Mouse (Mus musculus): ENCODE data around the gene Prkaca.

Prkaca gene

DNA sequence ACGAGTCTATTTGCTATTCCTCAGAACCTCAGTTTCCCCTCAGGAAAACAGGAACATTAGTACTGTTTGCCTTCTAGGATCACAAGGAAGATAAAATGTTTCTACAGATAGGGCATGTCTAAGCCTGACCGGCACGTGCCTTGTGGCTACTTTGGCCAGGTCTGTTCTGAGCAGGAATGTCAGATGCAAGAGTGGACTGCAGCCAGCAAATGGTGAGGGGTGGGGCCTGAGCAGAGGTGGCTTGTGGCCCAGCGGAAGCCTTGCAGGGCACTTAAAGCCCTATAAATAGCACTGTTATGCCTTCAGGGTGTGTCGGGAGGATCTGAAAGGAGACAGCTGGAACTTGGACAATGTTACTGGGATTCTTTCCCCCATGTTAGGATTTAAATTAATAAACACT lies 50.3 kb downstream of the Prkaca start:
- no peak for TF ChIP-seq CTCF (conservative IDR thresholded peaks at IDR 0.05; ENCODE audit: low read length)
- TF ChIP-seq POU5F1 (IDR thresholded peaks at IDR 0.05; ENCODE audit: borderline replicate concordance, low read length): no peak
- TF ChIP-seq NANOG (IDR thresholded peaks at IDR 0.05; ENCODE audit: borderline replicate concordance, low read length): no peak
- H3K36me3 ChIP-seq (ENCODE audit: insufficient read depth, low read length): peaks cover 4% of the 10 kb centered on the region

DNA sequence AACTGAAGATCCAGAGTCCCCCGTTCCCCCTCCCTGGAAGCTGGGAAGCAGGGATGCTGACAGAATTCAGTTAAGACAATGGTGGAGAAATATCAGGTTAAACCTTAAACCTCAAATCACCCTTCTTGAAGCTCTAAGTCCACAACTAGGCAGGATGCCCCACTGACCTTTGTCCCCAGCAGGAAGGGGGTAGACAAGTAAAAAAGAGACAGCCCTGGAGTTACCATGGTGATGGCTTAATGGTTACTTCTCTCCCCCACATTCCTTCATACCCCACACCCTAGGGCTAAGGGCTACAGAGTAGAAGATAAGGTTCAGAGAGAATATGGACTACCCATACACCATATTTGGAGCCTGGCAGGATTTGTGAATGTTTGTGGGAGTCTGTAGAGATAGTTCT lies 50.8 kb downstream of the Prkaca start:
- Histone ChIP-seq H3K4me3 (replicated peaks; ENCODE audit: low read length) (no peak overlapping the region), H3K36me3 (ENCODE audit: insufficient read depth, low read length) (peaks cover 9% of the 10 kb centered on the region), H3K4me1 (replicated peaks; ENCODE audit: low read depth, low read length) (peaks cover 89% of the 10 kb centered on the region), H3K27me3 (ENCODE audit: insufficient read depth, low read length) (peaks cover 8% of the 10 kb centered on the region; the same call in 1 of the 2 replicates), H3K9me3 (ENCODE audit: low read length) (no peaks in the 10 kb centered on the region)
- TF ChIP-seq CTCF (conservative IDR thresholded peaks at IDR 0.05; ENCODE audit: low read length) (no peak), NANOG (IDR thresholded peaks at IDR 0.05; ENCODE audit: borderline replicate concordance, low read length) (no peak), POU5F1 (IDR thresholded peaks at IDR 0.05; ENCODE audit: borderline replicate concordance, low read length) (no peak)

More for the DNA sequence above, 50.3 kb downstream of the Prkaca start:
- H3K4me1 ChIP-seq (replicated peaks; ENCODE audit: low read depth, low read length): peaks cover 83% of the 10 kb centered on the region
- no peaks in the 10 kb centered on the region for H3K9me3 ChIP-seq (ENCODE audit: low read length)
- H3K4me3 ChIP-seq (replicated peaks; ENCODE audit: low read length): no peak overlapping the region
- peaks cover 13% of the 10 kb centered on the region for H3K27me3 ChIP-seq (ENCODE audit: insufficient read depth, low read length)

DNA sequence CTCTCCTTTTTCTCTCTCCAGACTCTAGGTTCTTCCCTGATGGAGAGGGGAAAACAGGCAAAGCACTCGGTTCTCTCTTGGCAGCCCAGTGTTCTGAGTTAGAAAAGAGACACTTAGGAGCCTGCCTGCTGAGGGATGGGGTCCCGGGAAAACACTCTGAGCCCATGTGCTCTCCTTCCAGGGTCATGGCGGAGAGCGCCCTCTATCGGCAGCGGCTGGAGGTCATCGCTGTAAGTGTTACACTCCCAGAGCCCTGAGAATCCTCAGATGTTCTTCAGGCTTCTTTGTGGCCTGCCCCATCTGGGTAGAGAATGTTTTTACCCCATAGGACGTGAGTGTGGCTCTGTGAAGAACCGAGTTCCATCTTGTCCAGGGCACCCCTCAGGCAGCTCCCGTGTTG lies 51.4 kb downstream of the Prkaca start:
- no peaks in the 10 kb centered on the region for H3K9me3 ChIP-seq (ENCODE audit: low read length)
- TF ChIP-seq POU5F1 (IDR thresholded peaks at IDR 0.05; ENCODE audit: borderline replicate concordance, low read length) (no peak), CTCF (conservative IDR thresholded peaks at IDR 0.05; ENCODE audit: low read length) (peak; percentile 92), NANOG (IDR thresholded peaks at IDR 0.05; ENCODE audit: borderline replicate concordance, low read length) (no peak)
- H3K27me3 ChIP-seq (ENCODE audit: insufficient read depth, low read length): peaks cover 8% of the 10 kb centered on the region; the same call in 1 of the 2 replicates
- H3K36me3 ChIP-seq (ENCODE audit: insufficient read depth, low read length): peaks cover 13% of the 10 kb centered on the region
- H3K4me3 ChIP-seq (replicated peaks; ENCODE audit: low read length): no peak overlapping the region
- H3K4me1 ChIP-seq (replicated peaks; ENCODE audit: low read depth, low read length): peaks cover 94% of the 10 kb centered on the region

DNA sequence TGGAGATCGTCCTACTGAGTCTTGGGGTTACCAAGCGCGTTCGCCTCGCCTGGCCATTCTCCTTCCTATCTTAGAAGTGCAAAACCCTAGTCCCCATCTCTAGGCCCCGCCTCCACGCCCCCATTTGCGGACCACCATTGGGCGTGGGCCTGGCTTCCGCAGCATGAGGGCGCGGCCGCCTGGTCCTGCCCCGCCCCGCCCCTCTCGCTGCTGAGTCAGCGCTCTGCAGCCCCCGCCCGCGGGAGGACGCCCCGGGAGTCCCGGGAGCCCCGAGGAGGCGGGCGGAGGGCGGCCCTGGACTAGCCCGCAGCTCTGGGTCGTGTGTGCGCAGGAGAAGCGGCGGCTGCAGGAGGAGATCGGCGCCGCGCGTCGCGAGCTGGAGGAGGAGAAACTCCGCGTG lies 53.1 kb downstream of the Prkaca start:
- H3K36me3 ChIP-seq (ENCODE audit: insufficient read depth, low read length): peaks cover 28% of the 10 kb centered on the region
- no peaks in the 10 kb centered on the region for H3K9me3 ChIP-seq (ENCODE audit: low read length)
- H3K27me3 ChIP-seq (ENCODE audit: insufficient read depth, low read length): peaks cover under 1% of the 10 kb centered on the region; the same call in 1 of the 2 replicates
- TF ChIP-seq CTCF (conservative IDR thresholded peaks at IDR 0.05; ENCODE audit: low read length) (no peak), NANOG (IDR thresholded peaks at IDR 0.05; ENCODE audit: borderline replicate concordance, low read length) (no peak), POU5F1 (IDR thresholded peaks at IDR 0.05; ENCODE audit: borderline replicate concordance, low read length) (no peak)
- H3K4me3 ChIP-seq (replicated peaks; ENCODE audit: low read length): peak overlapping the region; percentile 83
- peaks cover 91% of the 10 kb centered on the region for H3K4me1 ChIP-seq (replicated peaks; ENCODE audit: low read depth, low read length)

DNA sequence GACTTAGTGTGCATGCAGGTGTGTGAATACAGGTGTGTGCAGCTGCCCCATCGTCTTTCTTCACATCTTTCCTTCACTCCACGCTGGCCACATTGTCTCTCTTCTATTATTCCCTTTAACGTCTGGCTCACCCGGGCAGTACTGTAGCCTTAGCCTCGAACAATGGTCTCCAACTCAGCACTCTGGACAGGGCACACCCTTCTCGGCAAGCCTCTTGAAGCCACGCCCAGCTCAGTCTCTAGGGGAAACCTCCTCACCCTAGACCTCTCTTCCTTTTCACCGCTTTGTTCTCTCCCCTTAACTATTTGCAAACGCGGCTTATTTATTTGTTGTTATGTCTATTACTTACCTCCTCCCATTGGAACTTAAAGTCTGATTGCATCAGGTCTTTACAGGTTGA lies 54.7 kb downstream of the Prkaca start:
- no peaks in the 10 kb centered on the region; the same call in 1 of the 2 replicates for H3K27me3 ChIP-seq (ENCODE audit: insufficient read depth, low read length)
- H3K4me1 ChIP-seq (replicated peaks; ENCODE audit: low read depth, low read length): peaks cover 81% of the 10 kb centered on the region
- no peaks in the 10 kb centered on the region for H3K9me3 ChIP-seq (ENCODE audit: low read length)
- H3K36me3 ChIP-seq (ENCODE audit: insufficient read depth, low read length): peaks cover 41% of the 10 kb centered on the region
- TF ChIP-seq CTCF (conservative IDR thresholded peaks at IDR 0.05; ENCODE audit: low read length): no peak
- TF ChIP-seq NANOG (IDR thresholded peaks at IDR 0.05; ENCODE audit: borderline replicate concordance, low read length): no peak
- no peak overlapping the region for H3K4me3 ChIP-seq (replicated peaks; ENCODE audit: low read length)

DNA sequence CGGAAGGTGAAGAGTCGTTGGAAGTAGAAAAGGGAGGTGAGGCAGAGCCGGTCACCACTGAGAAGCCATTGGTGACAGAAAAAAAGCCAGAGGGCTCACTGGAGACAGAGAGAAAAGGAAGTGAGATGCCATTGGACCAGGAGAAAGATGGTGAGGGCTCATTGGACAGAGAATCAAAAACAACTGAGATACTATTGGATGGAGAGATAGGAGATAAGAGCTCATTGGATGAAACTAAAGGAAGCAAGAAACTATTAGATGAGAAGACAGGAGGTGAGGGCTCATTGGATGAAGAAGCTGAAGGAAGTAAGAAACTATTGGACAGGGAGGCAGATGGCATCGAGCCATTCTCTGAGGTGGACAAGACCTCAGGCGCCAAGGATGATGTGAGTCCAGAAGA lies 56.5 kb downstream of the Prkaca start:
- TF ChIP-seq POU5F1 (IDR thresholded peaks at IDR 0.05; ENCODE audit: borderline replicate concordance, low read length): no peak
- TF ChIP-seq CTCF (conservative IDR thresholded peaks at IDR 0.05; ENCODE audit: low read length): no peak
- TF ChIP-seq NANOG (IDR thresholded peaks at IDR 0.05; ENCODE audit: borderline replicate concordance, low read length): no peak
- no peaks in the 10 kb centered on the region for H3K9me3 ChIP-seq (ENCODE audit: low read length)

DNA sequence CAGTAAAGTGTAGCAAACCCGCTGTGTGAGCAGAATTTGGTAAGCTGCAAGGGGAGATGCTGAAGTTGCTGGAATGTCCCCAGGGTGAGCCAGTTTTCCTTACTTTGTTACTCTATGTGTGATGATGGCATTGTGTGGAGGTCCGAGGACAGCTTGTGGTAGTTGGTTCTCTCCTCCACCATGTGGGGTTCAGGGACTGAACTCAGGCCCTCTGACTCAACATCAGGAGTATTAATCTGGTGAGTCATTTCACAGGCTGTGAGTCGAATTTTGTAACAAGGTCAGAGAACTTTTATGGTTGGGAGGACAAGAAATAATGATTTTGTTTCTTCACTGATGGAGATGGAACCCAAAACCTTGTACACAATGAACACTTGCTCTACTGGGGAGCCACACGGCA lies 60.0 kb downstream of the Prkaca start:
- TF ChIP-seq POU5F1 (IDR thresholded peaks at IDR 0.05; ENCODE audit: borderline replicate concordance, low read length): no peak
- no peak for TF ChIP-seq CTCF (conservative IDR thresholded peaks at IDR 0.05; ENCODE audit: low read length)
- TF ChIP-seq NANOG (IDR thresholded peaks at IDR 0.05; ENCODE audit: borderline replicate concordance, low read length): no peak
- H3K9me3 ChIP-seq (ENCODE audit: low read length): no peaks in the 10 kb centered on the region
- no peak overlapping the region for H3K4me3 ChIP-seq (replicated peaks; ENCODE audit: low read length)
- peaks cover 9% of the 10 kb centered on the region; the same call in 1 of the 2 replicates for H3K27me3 ChIP-seq (ENCODE audit: insufficient read depth, low read length)
- H3K4me1 ChIP-seq (replicated peaks; ENCODE audit: low read depth, low read length): peaks cover 36% of the 10 kb centered on the region
- H3K36me3 ChIP-seq (ENCODE audit: insufficient read depth, low read length): peaks cover 44% of the 10 kb centered on the region

More for the DNA sequence above, 56.5 kb downstream of the Prkaca start:
- H3K36me3 ChIP-seq (ENCODE audit: insufficient read depth, low read length): peaks cover 45% of the 10 kb centered on the region
- peaks cover 67% of the 10 kb centered on the region for H3K4me1 ChIP-seq (replicated peaks; ENCODE audit: low read depth, low read length)
- H3K4me3 ChIP-seq (replicated peaks; ENCODE audit: low read length): peak overlapping the region; percentile 35; the same call in 1 of the 2 replicates
- H3K27me3 ChIP-seq (ENCODE audit: insufficient read depth, low read length): no peaks in the 10 kb centered on the region; the same call in 1 of the 2 replicates

DNA sequence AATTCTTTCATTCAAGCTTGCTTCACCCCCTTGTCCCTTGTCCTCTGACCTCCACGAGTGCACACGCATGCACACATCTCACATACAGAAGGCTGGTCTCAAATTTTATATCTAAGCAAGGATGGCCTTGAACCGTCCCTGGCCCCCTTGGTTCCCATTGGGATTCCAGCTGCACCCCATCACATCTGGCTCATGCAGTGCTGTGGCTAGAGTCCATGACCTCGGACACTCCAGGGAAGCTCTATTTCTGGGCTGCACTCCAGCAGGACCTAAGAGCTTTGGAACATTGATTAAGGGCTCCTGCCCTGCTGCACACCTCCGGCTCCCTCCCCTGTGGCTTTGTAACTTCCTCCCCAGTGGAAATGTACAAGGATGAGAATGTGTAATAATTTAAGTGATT lies 65.2 kb downstream of the Prkaca start:
- peaks cover 43% of the 10 kb centered on the region for H3K27me3 ChIP-seq (ENCODE audit: insufficient read depth, low read length)
- peaks cover 36% of the 10 kb centered on the region for H3K4me1 ChIP-seq (replicated peaks; ENCODE audit: low read depth, low read length)
- no peaks in the 10 kb centered on the region for H3K36me3 ChIP-seq (ENCODE audit: insufficient read depth, low read length)
- no peak overlapping the region for H3K4me3 ChIP-seq (replicated peaks; ENCODE audit: low read length)
- H3K9me3 ChIP-seq (ENCODE audit: low read length): no peaks in the 10 kb centered on the region
- TF ChIP-seq CTCF (conservative IDR thresholded peaks at IDR 0.05; ENCODE audit: low read length): no peak
- TF ChIP-seq NANOG (IDR thresholded peaks at IDR 0.05; ENCODE audit: borderline replicate concordance, low read length): no peak
- TF ChIP-seq POU5F1 (IDR thresholded peaks at IDR 0.05; ENCODE audit: borderline replicate concordance, low read length): no peak

DNA sequence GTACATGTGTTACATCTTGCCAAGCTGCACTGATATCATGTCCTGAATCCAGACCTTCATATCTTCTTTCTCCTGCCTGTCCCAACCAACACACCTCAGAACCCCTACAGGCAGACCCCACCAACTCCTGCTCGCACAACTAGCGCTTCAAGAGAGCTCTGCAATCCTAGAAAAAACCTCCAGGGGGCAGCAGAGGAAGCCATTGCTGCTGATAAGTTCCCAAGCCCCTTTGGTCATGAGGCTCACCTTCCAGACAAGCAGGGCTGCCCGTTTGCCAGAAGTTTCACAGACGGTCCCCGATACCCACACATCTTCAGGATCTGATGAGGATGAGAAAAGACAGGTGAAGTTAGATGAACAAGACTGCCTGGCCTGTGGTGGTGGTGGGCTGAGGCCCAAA lies 66.3 kb downstream of the Prkaca start:
- Histone ChIP-seq H3K4me1 (replicated peaks; ENCODE audit: low read depth, low read length) (peaks cover 44% of the 10 kb centered on the region), H3K36me3 (ENCODE audit: insufficient read depth, low read length) (no peaks in the 10 kb centered on the region), H3K9me3 (ENCODE audit: low read length) (no peaks in the 10 kb centered on the region), H3K4me3 (replicated peaks; ENCODE audit: low read length) (peak overlapping the region; percentile 13; the same call in 1 of the 2 replicates), H3K27me3 (ENCODE audit: insufficient read depth, low read length) (peaks cover 53% of the 10 kb centered on the region)
- no peak for TF ChIP-seq POU5F1 (IDR thresholded peaks at IDR 0.05; ENCODE audit: borderline replicate concordance, low read length)
- TF ChIP-seq CTCF (conservative IDR thresholded peaks at IDR 0.05; ENCODE audit: low read length): peak; percentile 95

Measured in E14TG2a.4 (cell line).